Mouse (Mus musculus) brain, adult 10 weeks (tissue): ENCODE data around the gene Nudt8. TPM values are rescaled to one million over a fixed set of nuclear protein-coding genes. Genes with fewer than 3 reads are reported as not detected.

Source experiments
- polyA plus RNA-seq: library from polyadenylated mRNA; stranded (reverse); fragments of 350-450 nt; fragmentation: Illumina TruSeq; extraction: RNeasy Lipid Tissue Mini Kit (QIAGEN cat#74804); gene quantifications from one replicate; pipeline ENCODE4 v1.2.3, GENCODE M21; 2015; ENCODE audit warnings: low read depth, low replicate concordance

The Nudt8 gene
- 15.1 TPM for polyA plus RNA-seq

GRCm38 (mm10) chr19:4000119-4000900 is at the start of gene Nudt8, which contains the start of gene Gm49405:
Gene Nudt8 (plus strand): TSS chr19:4000580.
Gene Gm49405 (plus strand): TSS chr19:4000626.

GRCm38 (mm10) chr19:3958470-3958869 is 41.9 kb upstream of the Nudt8 start, which contains the start of gene Aldh3b3:
Gene Aldh3b3 (plus strand): TSS chr19:3958645.

GRCm38 (mm10) chr19:3972229-3972628 is 28.2 kb upstream of the Nudt8 start, which contains the start of gene Aldh3b2:
Gene Aldh3b2 (plus strand): TSS chr19:3972328.

GRCm38 (mm10) chr19:3986334-3986733 is 14.0 kb upstream of the Nudt8 start, which contains the start of gene Acy3:
Gene Acy3 (plus strand): TSS chr19:3986570.

GRCm38 (mm10) chr19:3992416-3992815 is 8.0 kb upstream of the Nudt8 start, which contains the start of gene Tbx10:
Gene Tbx10 (plus strand): TSS chr19:3992752.

GRCm38 (mm10) chr19:4003112-4003511 is 2.7 kb downstream of the Nudt8 start, which contains the start of gene Doc2g:
Gene Doc2g (plus strand): TSS chr19:4003313.

GRCm38 (mm10) chr19:4012432-4013022 is 12.1 kb downstream of the Nudt8 start, which contains the start of gene Ndufv1:
Gene Ndufv1 (minus strand): TSS chr19:4012806.

GRCm38 (mm10) chr19:4037788-4038232 is 37.4 kb downstream of the Nudt8 start, which contains the start of gene Gstp1:
Gene Gstp1 (minus strand): TSS chr19:4037985.

GRCm38 (mm10) chr19:4045966-4046865 is 45.8 kb downstream of the Nudt8 start, which contains the start of gene Gstp2:
Gene Gstp2 (minus strand): TSS chr19:4046023.

Other genes starting within 250 kb of the Nudt8 start
- 28.6 TPM for gene Kmt5b, start 233.2 kb upstream of the Nudt8 start, polyA plus RNA-seq
- gene Chka, start 148.8 kb upstream of the Nudt8 start, polyA plus RNA-seq, result 82.1 TPM
- 14.5 TPM for gene Tcirg1, start 93.4 kb upstream of the Nudt8 start, polyA plus RNA-seq
- 305 TPM for gene Ndufs8, start 87.8 kb upstream of the Nudt8 start, polyA plus RNA-seq
- gene Aldh3b1, start 70.8 kb upstream of the Nudt8 start, polyA plus RNA-seq, result 4.3 TPM
- gene Unc93b1, start 65.4 kb upstream of the Nudt8 start, polyA plus RNA-seq, result 16.0 TPM
- gene Aldh3b3, start 41.9 kb upstream of the Nudt8 start, polyA plus RNA-seq, result not detected
- gene Aldh3b2, start 28.3 kb upstream of the Nudt8 start, polyA plus RNA-seq, result 1.4 TPM
- gene Acy3, start 14.0 kb upstream of the Nudt8 start, polyA plus RNA-seq, result 4.0 TPM
- not detected for gene Tbx10, start 7.8 kb upstream of the Nudt8 start, polyA plus RNA-seq
- gene Gm49405, start within 50 bp of the Nudt8 start, polyA plus RNA-seq, result 2.0 TPM
- gene Doc2g, start 2.7 kb downstream of the Nudt8 start, polyA plus RNA-seq, result 5.7 TPM
- gene Ndufv1, start 12.2 kb downstream of the Nudt8 start, polyA plus RNA-seq, result 236 TPM
- gene Gstp1, start 37.4 kb downstream of the Nudt8 start, polyA plus RNA-seq, result 465 TPM
- 1.5 TPM for gene Gstp2, start 45.4 kb downstream of the Nudt8 start, polyA plus RNA-seq
- gene Gstp3, start 59.0 kb downstream of the Nudt8 start, polyA plus RNA-seq, result not detected
- not detected for gene Cabp2, start 81.0 kb downstream of the Nudt8 start, polyA plus RNA-seq
- 37.6 TPM for gene Cdk2ap2, start 96.6 kb downstream of the Nudt8 start, polyA plus RNA-seq
- gene Pitpnm1, start 99.4 kb downstream of the Nudt8 start, polyA plus RNA-seq, result 122 TPM
- 183 TPM for gene Aip, start 125.3 kb downstream of the Nudt8 start, polyA plus RNA-seq
- gene Gpr152, start 139.2 kb downstream of the Nudt8 start, polyA plus RNA-seq, result 0.10 TPM
- gene Cabp4, start 143.5 kb downstream of the Nudt8 start, polyA plus RNA-seq, result not detected
- 127 TPM for gene Coro1b, start 148.0 kb downstream of the Nudt8 start, polyA plus RNA-seq
- 1.5 TPM for gene Ptprcap, start 153.0 kb downstream of the Nudt8 start, polyA plus RNA-seq
- 45.8 TPM for gene Rps6kb2, start 162.8 kb downstream of the Nudt8 start, polyA plus RNA-seq
- gene Carns1, start 174.9 kb downstream of the Nudt8 start, polyA plus RNA-seq, result 13.7 TPM
- gene Tbc1d10c, start 190.7 kb downstream of the Nudt8 start, polyA plus RNA-seq, result 1.2 TPM
- 454 TPM for gene Ppp1ca, start 191.5 kb downstream of the Nudt8 start, polyA plus RNA-seq
- 10.9 TPM for gene Rad9a, start 201.1 kb downstream of the Nudt8 start, polyA plus RNA-seq
- gene Clcf1, start 213.7 kb downstream of the Nudt8 start, polyA plus RNA-seq, result 0.59 TPM
- not detected for gene AC109138.7, start 213.8 kb downstream of the Nudt8 start, polyA plus RNA-seq
- 29.6 TPM for gene Pold4, start 231.3 kb downstream of the Nudt8 start, polyA plus RNA-seq